Comparison of ENCODE assay signal across 29 mouse cellular contexts in genomic region chr3:87222346-87222745, GRCm38 (mm10). TPM values are rescaled to one million over a fixed set of nuclear protein-coding genes. Genes with fewer than 3 reads are reported as not detected.
A peak's percentile ranks its signal among the peaks of the same experiment; 100 is the strongest.
DNase-seq lines count a peak whose midpoint lies in the region; ATAC-seq and TF ChIP-seq lines count a peak whose summit lies in the region.
"Had no signal": no experiment of that assay in that cellular context is flagged by ENCODE, and none has a peak within 500 bp of the region (broad histone marks: within the 10 kb centered on the region; RNA-seq: fewer than 3 reads in every experiment).

No protein-coding gene starts in this region.

- no peak for TF ChIP-seq CTCF in hindbrain, postnatal 0 days (IDR thresholded peaks at IDR 0.05; ENCODE audit: low read depth)

- H3K4me1 ChIP-seq in hindbrain, postnatal 0 days (ENCODE audit: insufficient read depth, low read length): no peaks in the 10 kb centered on the region
- no peaks in the 10 kb centered on the region for H3K4me1 ChIP-seq in hindbrain, embryonic 13.5 days (replicated peaks)
- H3K4me1 ChIP-seq: embryonic facial prominence, embryonic 13.5 days; embryonic facial prominence, embryonic 15.5 days; forebrain, embryonic 13.5 days; forebrain, embryonic 15.5 days had no signal

- H3K9ac ChIP-seq in hindbrain, postnatal 0 days (replicated peaks; ENCODE audit: low read length): no peak overlapping the region
- H3K9ac ChIP-seq in hindbrain, embryonic 13.5 days: no peak overlapping the region
- H3K9ac ChIP-seq: embryonic facial prominence, embryonic 13.5 days; embryonic facial prominence, embryonic 15.5 days; forebrain, embryonic 13.5 days; forebrain, embryonic 15.5 days; forebrain, postnatal 0 days had no signal

- H3K4me3 ChIP-seq in hindbrain, postnatal 0 days (ENCODE audit: low read length): no peak overlapping the region
- H3K4me3 ChIP-seq in hindbrain, embryonic 13.5 days: no peak overlapping the region
- H3K4me3 ChIP-seq: embryonic facial prominence, embryonic 13.5 days; embryonic facial prominence, embryonic 15.5 days; erythroblast, embryonic 14.5 days; forebrain, embryonic 13.5 days; forebrain, embryonic 15.5 days had no signal

- H3K9me3 ChIP-seq in hindbrain, postnatal 0 days (ENCODE audit: low read length): no peaks in the 10 kb centered on the region
- H3K9me3 ChIP-seq in hindbrain, embryonic 13.5 days: no peaks in the 10 kb centered on the region
- H3K9me3 ChIP-seq: embryonic facial prominence, embryonic 13.5 days; embryonic facial prominence, embryonic 15.5 days; forebrain, embryonic 13.5 days; forebrain, embryonic 15.5 days; G1E had no signal

- ATAC-seq in hindbrain, postnatal 0 days: no peak
- no peak for ATAC-seq in hindbrain, embryonic 13.5 days (ENCODE audit: low FRiP score)
- ATAC-seq: activated CD4-positive, CD25-positive, alpha-beta regulatory T cell, adult 4 months; CD4-positive, CD25-positive, alpha-beta regulatory T cell, adult 4 months; forebrain, embryonic 13.5 days; forebrain, embryonic 15.5 days; forebrain, postnatal 0 days; Patski had no signal

- 70% methylated on average over 5 of the region's 5 CpGs for WGBS in hindbrain, postnatal 0 days
- 88% methylated on average over 5 of the region's 5 CpGs for WGBS in hindbrain, embryonic 13.5 days

- DNase-seq in cerebellum, postnatal 10 days: peak; percentile 16 to 33
- DNase-seq in cerebellum, adult 9-10 months: no peak
- DNase-seq in hindbrain, postnatal 0 days (ENCODE audit: low spot score): peak; percentile 52
- DNase-seq in right cerebral cortex, adult 18-20 months: peak; percentile 5
- DNase-seq in right cerebral cortex, postnatal 36 days (ENCODE audit: low spot score in 2 of 2): no peak
- peak; percentile 12 for DNase-seq in fibroblast of lung, adult 2 months (ENCODE audit: low read depth)
- DNase-seq in thymus, postnatal 10 days (ENCODE audit: low spot score in 2 of 2): no peak
- DNase-seq: adrenal gland, adult 8-10 months; adrenal gland, postnatal 14 days; adrenal gland, postnatal 36 days; B cell, adult 2 months; cerebellum, adult 11 months; cerebellum, adult 18-20 months; cerebellum, adult 9-11 months; cerebellum, postnatal 36 days; embryo, embryonic 11 days; forebrain, postnatal 0 days had no signal

- H3K36me3 ChIP-seq in hindbrain, postnatal 0 days (ENCODE audit: insufficient read depth, low read length): no peaks in the 10 kb centered on the region
- no peaks in the 10 kb centered on the region for H3K36me3 ChIP-seq in hindbrain, embryonic 13.5 days
- H3K36me3 ChIP-seq: embryonic facial prominence, embryonic 13.5 days; embryonic facial prominence, embryonic 15.5 days; forebrain, embryonic 15.5 days; G1E had no signal

- H3K27ac ChIP-seq in hindbrain, postnatal 0 days: no peak overlapping the region
- no peak overlapping the region for H3K27ac ChIP-seq in hindbrain, embryonic 13.5 days
- H3K27ac ChIP-seq: embryonic facial prominence, embryonic 13.5 days; embryonic facial prominence, embryonic 15.5 days; forebrain, embryonic 13.5 days; forebrain, embryonic 15.5 days had no signal

- H3K4me2 ChIP-seq in hindbrain, postnatal 0 days (ENCODE audit: low read depth, low read length): no peak overlapping the region
- no peak overlapping the region for H3K4me2 ChIP-seq in hindbrain, embryonic 13.5 days
- H3K4me2 ChIP-seq: embryonic facial prominence, embryonic 13.5 days; embryonic facial prominence, embryonic 15.5 days; forebrain, embryonic 13.5 days; forebrain, embryonic 15.5 days had no signal

- H3K27me3 ChIP-seq in hindbrain, postnatal 0 days (ENCODE audit: insufficient read depth, low read length): no peaks in the 10 kb centered on the region
- H3K27me3 ChIP-seq in hindbrain, embryonic 13.5 days: no peaks in the 10 kb centered on the region
- H3K27me3 ChIP-seq: CH12.LX; embryonic facial prominence, embryonic 13.5 days; embryonic facial prominence, embryonic 15.5 days; forebrain, embryonic 13.5 days; forebrain, embryonic 15.5 days had no signal

RNA-seq across cellular contexts. Expression of gene Fcrls, which starts 41.2 kb away (rescaled TPM):
- total RNA-seq in hindbrain, postnatal 0 days (2014; rRNA removed): 16.7 and 21.0 TPM in 2 replicates
- polyA plus RNA-seq in hindbrain, postnatal 0 days (2015; fragmentation: Nextera tagmentation; extraction: Ambion mirVana): 16.7 and 16.9 TPM in 2 replicates
- polyA plus RNA-seq in hindbrain, embryonic 13.5 days (2015; fragmentation: Nextera tagmentation; extraction: Ambion mirVana): 11.6 and 13.6 TPM in 2 replicates
- total RNA-seq: CH12.LX; common myeloid progenitor, adult 5-6 weeks; G1E had no signal
- polyA plus RNA-seq: activated CD4-positive, CD25-positive, alpha-beta regulatory T cell, adult 4 months; G1E; Patski had no signal

RNA-seq across cellular contexts. Expression of gene Kirrel, which starts 47.8 kb away (rescaled TPM):
- 7.2 and 11.3 TPM in 2 replicates for total RNA-seq in hindbrain, postnatal 0 days (2014; rRNA removed)
- 2.9 and 3.2 TPM in 2 replicates for polyA plus RNA-seq in hindbrain, postnatal 0 days (2015; fragmentation: Nextera tagmentation; extraction: Ambion mirVana)
- polyA plus RNA-seq in hindbrain, embryonic 13.5 days (2015; fragmentation: Nextera tagmentation; extraction: Ambion mirVana): 7.7 and 8.9 TPM in 2 replicates
- total RNA-seq: CH12.LX had no signal
- polyA plus RNA-seq: activated CD4-positive, CD25-positive, alpha-beta regulatory T cell, adult 4 months; CD4-positive, CD25-positive, alpha-beta regulatory T cell, adult 4 months; erythroblast, embryonic 14.5 days; G1E had no signal

Comparison
In these comparisons a context has a peak if more than half of its experiments do, and no peak if none do; other contexts are left out.
1. DNase-seq: peak in cerebellum, postnatal 10 days (2 of 2), hindbrain, postnatal 0 days (single experiment), right cerebral cortex, adult 18-20 months (single experiment) and fibroblast of lung, adult 2 months (single experiment); none in cerebellum, adult 9-10 months (single experiment), right cerebral cortex, postnatal 36 days (0 of 2) and thymus, postnatal 10 days (0 of 2).